Mouse (Mus musculus) c-Kit-positive CD71-positive TER-119-positive erythroid progenitor cells, embryonic 14.5 days (primary cell): ENCODE data around the gene Susd4.

Experiments used
- DNase-seq: peaks from one replicate; pipeline ENCODE4 v3.0.0-alpha.2; 2013; ENCODE audit warnings: low spot score

The Susd4 gene

DNA sequence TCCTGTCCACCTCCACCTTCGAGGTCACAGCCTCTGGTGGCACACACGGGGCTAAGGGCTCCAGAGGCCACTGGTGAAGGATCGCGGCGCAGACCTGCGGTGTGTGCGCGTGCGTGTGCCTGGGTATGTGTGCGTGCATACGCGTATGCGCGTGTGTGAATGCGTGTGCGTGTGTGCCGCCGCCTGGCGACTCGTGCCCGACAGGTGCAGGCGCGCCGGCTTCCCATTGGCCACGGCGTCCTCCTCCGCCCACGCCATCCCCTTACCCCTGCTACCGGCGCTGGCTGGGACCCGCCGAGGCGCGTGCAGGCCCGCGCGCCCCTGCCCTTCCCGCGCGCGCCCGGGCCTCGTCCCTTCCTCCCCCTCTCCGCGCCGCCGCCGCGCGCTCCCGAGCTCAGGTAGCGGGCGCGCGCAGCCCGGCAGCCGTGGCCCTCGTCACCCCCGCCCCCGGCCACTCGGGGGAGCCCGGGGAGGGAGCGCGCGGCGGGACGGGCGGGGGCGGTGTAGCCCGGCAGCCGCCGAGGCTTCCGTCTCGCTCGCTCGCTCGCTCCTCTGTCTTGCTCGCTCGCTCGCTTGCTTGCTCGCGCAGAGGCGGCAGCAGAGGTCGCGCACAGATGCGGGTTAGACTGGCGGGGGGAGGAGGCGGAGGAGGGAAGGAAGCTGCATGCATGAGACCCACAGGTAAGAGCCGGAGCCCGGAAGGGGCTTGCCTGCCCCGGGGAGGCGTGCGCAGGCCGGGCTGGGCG is at the start of gene Susd4:
Gene Susd4, plus strand, starts transcription at position 145 of the 746 bp plus-strand sequence.
- DNase-seq = no peak

- no peak for DNase-seq
Observed at GRCm38 (mm10) chr1:182714236-182714935, 49.3 kb upstream of the Susd4 start.

GRCm38 (mm10) chr1:182727541-182727940 is 36.1 kb upstream of the Susd4 start:
- DNase-seq = no peak

DNA sequence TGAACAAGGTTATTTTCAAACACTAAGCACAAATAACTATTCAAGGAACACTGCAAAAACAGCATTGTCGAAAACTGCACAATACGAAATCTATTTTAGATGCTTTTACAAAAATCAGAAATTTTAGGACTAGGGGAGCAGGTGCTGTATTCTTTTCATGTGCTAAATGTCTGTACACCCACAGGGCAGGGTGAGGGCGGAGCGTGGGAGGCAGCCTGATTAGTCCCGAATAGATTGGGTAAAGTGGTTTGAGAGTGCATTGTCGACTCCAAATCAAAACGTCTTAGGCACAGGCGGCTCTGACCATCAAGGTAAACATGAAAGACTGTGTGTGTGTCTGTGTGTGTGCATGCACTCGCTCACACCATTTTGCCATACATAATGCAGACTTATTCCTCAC is 34.7 kb upstream of the Susd4 start:
- DNase-seq = no peak

GRCm38 (mm10) chr1:182732695-182733094 is 31.0 kb upstream of the Susd4 start:
- DNase-seq = no peak

GRCm38 (mm10) chr1:182735891-182736290 is 27.8 kb upstream of the Susd4 start:
- DNase-seq = no peak

DNA sequence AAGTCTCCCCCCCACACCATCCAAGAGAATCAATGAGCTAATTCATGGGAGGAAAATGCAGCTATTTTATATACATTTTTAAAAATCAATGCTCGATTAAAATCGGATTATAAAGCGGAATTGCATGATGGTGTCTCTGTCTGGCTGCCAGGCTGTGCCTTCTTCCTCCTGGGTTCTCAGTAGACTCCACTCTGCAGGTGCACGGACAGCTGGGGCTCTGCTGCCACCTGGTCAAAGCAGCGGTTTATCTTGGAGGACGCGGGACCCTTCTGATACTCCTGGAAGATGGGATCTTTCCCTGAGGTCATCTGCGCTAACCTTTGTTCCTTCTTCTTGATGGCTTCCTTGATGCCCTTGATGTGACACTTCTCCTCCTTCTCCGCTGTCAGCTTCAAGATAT is 16.6 kb upstream of the Susd4 start:
- no peak for DNase-seq

DNA sequence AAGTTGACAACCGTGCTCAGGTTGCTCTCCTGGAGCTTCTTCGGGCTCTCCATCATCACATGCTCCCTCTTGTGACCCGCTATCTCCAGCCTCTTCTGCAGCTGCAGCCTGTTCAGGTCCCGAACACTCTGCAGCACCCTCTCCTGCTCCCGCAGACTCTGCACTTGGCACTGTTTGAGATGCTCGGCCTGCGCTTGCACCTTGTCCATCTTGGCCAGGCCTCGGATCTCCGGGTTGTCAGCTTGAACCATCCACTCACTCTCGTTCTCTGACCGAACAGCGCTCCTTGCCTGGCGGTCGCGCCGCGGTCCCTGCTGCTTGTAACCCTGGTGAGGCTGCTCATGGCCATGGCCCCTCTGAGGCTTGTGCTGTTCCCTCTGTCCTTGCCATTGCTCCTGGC is 15.8 kb upstream of the Susd4 start:
- DNase-seq = no peak

DNA sequence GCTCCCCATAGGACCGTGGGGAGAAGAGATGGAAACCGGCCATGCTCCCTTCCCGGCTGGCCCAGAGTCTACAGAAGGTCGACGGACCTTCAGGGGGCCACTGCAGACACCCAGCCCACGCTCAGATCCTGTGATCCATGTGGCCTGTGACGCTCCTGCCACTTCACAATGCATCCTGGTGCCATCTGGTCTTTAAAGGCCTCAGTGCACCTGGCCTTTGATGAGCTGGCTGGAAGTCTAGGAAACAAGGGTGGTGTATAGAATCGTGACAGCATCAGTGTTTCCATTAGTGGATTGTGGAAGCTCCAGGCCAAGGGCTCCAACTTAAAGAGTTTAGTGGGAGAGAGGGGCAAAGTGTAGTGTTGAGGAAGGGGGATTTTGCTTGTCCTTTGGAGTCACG is 14.6 kb upstream of the Susd4 start, which contains the start of gene Ccdc185:
Gene Ccdc185, minus strand, starts transcription at position 101 of the 400 bp plus-strand sequence.
- DNase-seq = no peak

- no peak for DNase-seq
Observed at GRCm38 (mm10) chr1:182751301-182751700, 12.4 kb upstream of the Susd4 start.

DNA sequence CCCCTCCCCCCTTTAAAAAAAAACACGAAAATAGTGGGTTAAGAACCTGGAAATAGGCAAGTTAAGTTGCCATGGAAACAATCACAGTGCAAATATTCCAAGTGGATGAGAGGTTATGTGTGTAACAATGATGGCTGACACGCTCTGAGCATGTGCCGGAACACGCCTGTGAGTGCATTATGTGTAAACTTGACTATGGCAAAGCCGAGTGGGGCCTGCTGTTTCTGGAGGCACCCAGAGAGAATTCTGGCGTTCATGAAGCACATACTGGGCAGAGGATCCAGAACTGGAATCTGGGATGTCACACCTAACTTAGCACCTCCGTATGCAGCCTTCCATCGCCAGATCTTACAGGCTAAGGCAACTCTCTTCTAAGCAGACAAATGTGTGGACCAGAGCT is 10.0 kb upstream of the Susd4 start:
- no peak for DNase-seq

DNA sequence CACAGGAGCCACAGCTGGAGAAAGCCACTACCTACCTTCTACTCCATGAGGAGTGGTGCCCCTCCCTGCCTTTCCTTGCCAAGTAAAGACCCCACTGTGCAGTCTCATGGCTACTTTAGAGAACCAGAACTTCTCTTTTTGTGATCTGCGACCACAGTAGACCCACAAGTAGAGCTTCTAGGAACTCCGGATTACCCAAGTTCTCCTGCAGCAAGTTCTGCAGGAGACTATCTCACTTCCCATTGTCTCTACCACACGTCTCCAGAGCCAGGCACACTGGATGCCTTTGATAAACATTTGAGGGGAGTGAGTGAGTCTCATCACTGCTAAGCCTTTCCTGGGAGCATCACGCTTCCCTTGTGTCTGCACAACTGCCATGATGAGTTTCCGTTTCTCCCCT is 8.8 kb upstream of the Susd4 start:
- DNase-seq = no peak

DNA sequence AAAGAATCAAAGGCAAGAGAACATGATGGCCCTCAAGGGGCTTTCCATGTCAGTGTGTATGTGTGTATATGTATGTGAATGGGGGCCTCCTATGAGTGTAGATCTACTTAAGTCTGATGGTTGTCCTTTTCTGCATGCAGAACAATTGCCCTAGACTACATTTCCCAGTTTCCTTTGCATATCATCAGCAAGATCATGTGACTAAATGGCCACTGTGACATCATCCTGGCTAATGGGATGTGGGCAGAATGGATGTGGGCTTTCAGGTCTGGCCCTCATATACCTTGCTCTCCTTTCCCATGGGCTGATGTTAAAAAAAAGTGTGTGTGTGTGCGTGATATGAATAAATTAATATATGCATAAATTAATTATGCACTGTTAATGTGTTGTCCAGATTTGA is 4.9 kb upstream of the Susd4 start:
- DNase-seq = no peak

GRCm38 (mm10) chr1:182763191-182763715 is 407 bp upstream of the Susd4 start:
- DNase-seq = no peak

DNA sequence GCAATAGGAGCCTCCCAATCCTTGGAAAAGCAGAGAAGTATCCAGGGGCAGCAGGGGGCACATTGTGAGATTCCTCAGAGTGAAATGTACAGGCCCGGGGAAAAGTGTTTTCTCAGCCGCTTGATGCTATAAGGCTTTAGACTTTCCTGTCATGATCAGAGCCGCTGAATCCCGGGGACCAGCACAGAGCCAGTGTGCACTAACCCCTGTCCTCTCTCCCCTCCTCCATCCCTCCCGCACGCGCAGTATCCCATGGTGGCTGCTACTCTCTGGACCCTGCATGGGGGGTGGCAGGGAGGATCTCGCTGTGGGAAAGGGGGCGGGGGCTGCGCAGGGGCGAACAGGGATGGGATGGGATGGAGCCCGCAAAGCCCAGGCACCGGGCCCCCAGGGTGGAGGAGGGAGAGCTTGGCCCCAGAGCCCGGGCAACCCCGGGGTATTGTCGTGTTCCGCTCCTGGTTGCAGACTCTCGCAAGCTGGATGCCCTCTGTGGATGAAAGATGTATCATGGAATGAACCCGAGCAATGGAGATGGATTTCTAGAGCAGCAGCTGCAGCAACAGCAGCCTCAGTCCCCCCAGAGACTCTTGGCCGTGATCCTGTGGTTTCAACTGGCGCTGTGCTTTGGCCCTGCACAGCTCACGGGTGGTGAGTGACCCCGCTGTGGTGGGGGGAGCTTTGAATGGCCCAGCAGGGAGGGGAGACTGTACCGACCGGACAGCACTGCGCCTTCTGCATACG is 1.1 kb downstream of the Susd4 start:
- DNase-seq = no peak

GRCm38 (mm10) chr1:182775576-182775975 is 11.9 kb downstream of the Susd4 start:
- DNase-seq = no peak

- DNase-seq = no peak
Observed at GRCm38 (mm10) chr1:182776749-182777410, 13.2 kb downstream of the Susd4 start.

- DNase-seq = no peak
Observed at GRCm38 (mm10) chr1:182778225-182778624, 14.6 kb downstream of the Susd4 start.

DNA sequence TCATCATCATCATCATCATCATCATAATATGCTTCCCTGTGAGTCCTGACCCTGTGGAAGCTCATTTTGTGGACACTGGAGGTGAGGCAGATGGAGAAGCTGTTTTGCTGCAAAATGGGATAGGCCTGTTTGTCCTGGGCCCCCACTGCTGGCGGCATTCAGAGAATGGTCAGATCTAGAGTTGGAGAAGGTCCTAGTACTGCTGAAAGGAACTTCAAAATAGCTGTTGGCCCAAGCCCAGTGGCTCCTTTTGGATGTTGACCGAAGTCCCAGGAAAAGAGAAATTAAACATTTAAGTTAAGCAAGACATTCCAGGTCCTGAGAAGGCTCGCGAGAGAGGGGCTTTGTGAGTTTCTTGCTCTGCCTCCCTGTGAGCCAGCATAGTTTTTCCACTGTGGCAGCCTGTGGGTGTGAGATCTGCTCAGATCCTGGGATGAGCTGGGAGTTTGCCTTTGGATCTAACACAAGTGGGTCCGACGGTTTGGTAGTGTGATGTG is 15.4 kb downstream of the Susd4 start:
- DNase-seq = no peak

- no peak for DNase-seq
Observed at GRCm38 (mm10) chr1:182783774-182784173, 20.1 kb downstream of the Susd4 start.

- DNase-seq = no peak
Observed at GRCm38 (mm10) chr1:182784784-182785183, 21.1 kb downstream of the Susd4 start.

DNA sequence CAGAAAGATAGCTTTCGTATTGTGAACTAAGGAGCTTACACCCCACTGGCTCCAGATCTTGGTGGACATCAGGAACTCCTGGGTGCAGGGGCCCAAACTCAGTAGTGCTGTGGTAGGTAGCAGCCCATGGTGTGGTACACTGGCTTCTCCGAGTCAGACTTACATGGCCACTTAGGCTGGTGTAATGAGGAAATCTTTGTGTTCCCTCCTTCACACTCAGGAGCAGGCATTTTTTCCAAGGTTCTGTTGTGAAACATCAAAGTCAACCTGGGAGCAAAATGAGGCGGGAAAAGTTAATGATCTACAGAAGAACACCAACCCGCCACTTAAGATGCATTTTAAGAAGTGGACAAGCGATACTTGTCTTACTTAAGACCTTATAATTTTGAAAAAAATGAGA is 21.8 kb downstream of the Susd4 start:
- no peak for DNase-seq
